Mouse (Mus musculus) embryonic fibroblast, embryonic 13.5 days (primary cell): ENCODE data around the gene Foxm1.

ENCODE experiments used
- CTCF ChIP-seq: IDR thresholded peaks from 2 replicates; pipeline ENCODE4 v1.5.1; 2011; ENCODE audit warnings: mild to moderate bottlenecking, control low read depth, low read length, moderate library complexity, borderline replicate concordance; ENCODE audit not compliant: insufficient read depth
- POLR2A ChIP-seq: IDR thresholded peaks from 2 replicates; pipeline ENCODE4 v1.6.1; 2011; ENCODE audit warnings: low read depth, mild to moderate bottlenecking, control low read depth, low read length, moderate library complexity

DNA sequence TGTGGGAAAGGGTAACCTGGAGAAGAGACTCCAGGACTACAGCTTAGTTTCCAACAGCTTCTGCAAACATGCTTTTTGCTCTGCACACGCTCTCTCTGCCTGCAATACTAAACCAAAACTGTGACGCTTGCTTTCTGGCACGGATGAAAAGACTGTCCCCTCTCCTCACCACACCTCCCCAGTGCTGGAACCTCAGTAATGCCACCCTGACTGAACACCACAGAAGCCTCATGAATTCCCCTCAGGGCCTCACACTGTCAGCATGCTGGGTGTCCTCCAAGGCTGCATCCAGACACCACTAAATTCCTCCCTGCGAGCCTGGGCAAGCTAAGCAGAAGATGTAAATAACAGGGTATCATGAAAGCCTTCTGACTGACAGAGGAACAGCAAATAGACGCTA, 23.9 kb upstream of the Foxm1 start:
- TF ChIP-seq POLR2A, result no peak
- no peak for TF ChIP-seq CTCF
